Mouse (Mus musculus) myocyte (in vitro differentiated cells): ENCODE results near the gene Rab1a. TPM values are rescaled to one million over a fixed set of nuclear protein-coding genes. Genes with fewer than 3 reads are reported as not detected.
"Not testable (repeated sequence)": the region's sequence is repeated elsewhere in the genome, so short reads cannot be mapped to it uniquely, and the experiment has no call there.

Source experiments
- H3K27me3 ChIP-seq: one replicate; pipeline ENCODE4 v1.6.1; 2011; ENCODE audit not compliant: control insufficient read depth, insufficient read depth, insufficient read length
- H3K36me3 ChIP-seq: one replicate; pipeline ENCODE4 v1.6.1; 2011; ENCODE audit not compliant: control insufficient read depth, insufficient read depth
- H3K4me2 ChIP-seq: one replicate; pipeline ENCODE4 v1.6.1; 2011; ENCODE audit warnings: low read depth, control low read depth
- H3K4me3 ChIP-seq: one replicate; pipeline ENCODE4 v1.5.1; 2011; ENCODE audit warnings: mild to moderate bottlenecking, control low read depth, moderate library complexity
- H3K79me2 ChIP-seq: one replicate; pipeline ENCODE4 v1.6.1; 2011; ENCODE audit not compliant: control insufficient read depth, insufficient read depth
- H3ac ChIP-seq: one replicate; pipeline ENCODE4 v1.6.1; 2011; ENCODE audit not compliant: control insufficient read depth, insufficient read length
- CEBPB ChIP-seq: IDR thresholded peaks from 2 replicates; pipeline ENCODE4 v1.6.1; 2011; ENCODE audit warnings: mild to moderate bottlenecking, moderate library complexity; ENCODE audit not compliant: poor library complexity, insufficient read depth, severe bottlenecking
- E2F4 ChIP-seq: IDR thresholded peaks from one replicate; pipeline ENCODE4 v1.6.1; 2011; ENCODE audit warnings: mild to moderate bottlenecking, control low read depth, moderate library complexity; ENCODE audit not compliant: insufficient read depth
- MAX ChIP-seq: IDR thresholded peaks from one replicate; pipeline ENCODE4 v1.6.1; 2011; ENCODE audit warnings: low read depth, mild to moderate bottlenecking, control low read depth
- MYOD1 ChIP-seq, 3 experiments: IDR thresholded peaks; one replicate each; pipeline ENCODE4 v1.6.1; 2011; ENCODE audit warnings: control low read depth in 2 of 3, low read depth in 2 of 3, mild to moderate bottlenecking in 2 of 3, moderate library complexity in 1 of 3; ENCODE audit not compliant: insufficient read length in 2 of 3, control insufficient read depth in 1 of 3
- MYOG ChIP-seq, 3 experiments: IDR thresholded peaks; one replicate each; pipeline ENCODE4 v1.6.1; 2011; ENCODE audit warnings: control low read depth in 2 of 3, low read depth in 2 of 3, mild to moderate bottlenecking in 2 of 3; ENCODE audit not compliant: insufficient read length in 2 of 3, control insufficient read depth in 1 of 3, insufficient read depth in 1 of 3
- POLR2A ChIP-seq: IDR thresholded peaks from one replicate; pipeline ENCODE4 v1.6.1; 2011; ENCODE audit warnings: low read depth, mild to moderate bottlenecking, control low read depth, moderate library complexity; ENCODE audit not compliant: insufficient read length
- POLR2AphosphoS2 ChIP-seq: IDR thresholded peaks from one replicate; pipeline ENCODE4 v1.6.1; 2011; ENCODE audit warnings: low read depth, control low read depth; ENCODE audit not compliant: insufficient read length
- REST ChIP-seq: IDR thresholded peaks from one replicate; pipeline ENCODE4 v1.6.1; 2011; ENCODE audit warnings: mild to moderate bottlenecking, control low read depth, moderate library complexity; ENCODE audit not compliant: insufficient read depth, insufficient read length
- SRF ChIP-seq: IDR thresholded peaks from one replicate; pipeline ENCODE4 v1.6.1; 2011; ENCODE audit warnings: low read depth; ENCODE audit not compliant: control insufficient read depth, insufficient read length
- TCF12 ChIP-seq: IDR thresholded peaks from one replicate; pipeline ENCODE4 v1.6.1; 2011; ENCODE audit warnings: mild to moderate bottlenecking, control low read depth; ENCODE audit not compliant: poor library complexity, insufficient read depth, severe bottlenecking
- TCF3 ChIP-seq: IDR thresholded peaks from one replicate; pipeline ENCODE4 v1.6.1; 2011; ENCODE audit warnings: low read depth, control low read depth; ENCODE audit not compliant: insufficient read length
- USF1 ChIP-seq: IDR thresholded peaks from one replicate; pipeline ENCODE4 v1.6.1; 2011; ENCODE audit warnings: low read depth, mild to moderate bottlenecking, control low read depth, moderate library complexity
- polyA plus RNA-seq: library from polyadenylated mRNA; unstranded; fragments of >200 nt; fragmentation: generic; extraction: Trizol; gene quantifications from one replicate; pipeline ENCODE4 v1.2.1, GENCODE M21; 2012; ENCODE audit warnings: missing spikeins

The Rab1a gene
- polyA plus RNA-seq, 1 experiment = 107 TPM

DNA sequence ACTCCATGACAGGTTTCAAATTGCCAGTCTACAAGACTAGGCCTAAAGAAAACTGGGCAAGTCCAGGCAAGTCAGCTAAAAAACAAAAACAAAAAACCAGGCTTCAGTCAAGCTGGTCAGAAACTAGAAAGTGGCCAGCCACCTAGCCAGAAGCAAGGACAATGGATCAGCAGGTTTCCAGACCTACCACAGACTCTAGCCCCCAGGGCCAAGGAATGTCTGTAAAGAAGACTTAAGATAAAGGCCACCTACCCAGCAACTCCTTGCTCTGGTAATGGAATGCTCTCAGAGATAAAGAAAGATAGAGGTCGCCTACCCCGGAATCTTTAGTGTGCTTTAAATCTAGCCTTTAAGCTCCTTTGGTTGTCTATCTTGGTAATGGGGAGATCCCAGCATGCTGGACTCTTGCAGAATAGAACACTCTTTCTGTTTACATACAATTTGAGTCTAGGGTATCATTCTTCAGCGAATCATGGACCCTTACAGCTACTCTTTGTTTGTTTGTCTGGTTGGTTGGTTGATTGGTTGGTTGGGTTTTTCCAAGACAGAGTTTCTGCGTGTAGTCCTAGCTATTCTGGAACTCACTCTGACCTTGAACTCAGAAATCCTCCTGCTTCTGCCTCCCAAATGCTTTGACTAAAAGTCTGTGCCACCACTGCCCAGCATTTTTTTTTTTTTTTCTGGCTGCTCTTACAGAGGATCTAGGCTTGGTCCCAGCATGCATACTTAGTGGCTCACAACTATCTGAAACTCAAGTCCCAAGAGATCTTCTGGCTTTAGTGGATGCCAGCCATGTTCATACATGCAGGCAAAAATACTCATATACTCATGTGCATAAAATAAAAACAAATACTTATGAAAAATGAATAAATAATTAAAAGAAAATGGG is 36.0 kb upstream of the Rab1a start:
- Histone ChIP-seq H3K27me3 (no peaks in the 10 kb centered on the region), H3K4me2 (no peak overlapping the region), H3K79me2 (no peaks in the 10 kb centered on the region), H3ac (no peak overlapping the region), H3K4me3 (no peak overlapping the region), H3K36me3 (no peaks in the 10 kb centered on the region)
- no peak for TF ChIP-seq POLR2A
- TF ChIP-seq TCF3 = no peak
- TF ChIP-seq MAX = no peak
- no peak for TF ChIP-seq REST
- TF ChIP-seq POLR2AphosphoS2 = no peak
- no peak for TF ChIP-seq CEBPB
- no peak for TF ChIP-seq USF1
- no peak for TF ChIP-seq SRF
- no peak for TF ChIP-seq E2F4
- no peak for TF ChIP-seq MYOG (IDR thresholded peaks at IDR 0.05; ENCODE audit: control insufficient read depth in 1 of 3, insufficient read depth in 1 of 3, insufficient read length in 2 of 3, low read depth in 2 of 3)
- no peak for TF ChIP-seq TCF12
- TF ChIP-seq MYOD1 (IDR thresholded peaks at IDR 0.05; ENCODE audit: control insufficient read depth in 1 of 3, insufficient read length in 2 of 3, low read depth in 2 of 3) = no peak

DNA sequence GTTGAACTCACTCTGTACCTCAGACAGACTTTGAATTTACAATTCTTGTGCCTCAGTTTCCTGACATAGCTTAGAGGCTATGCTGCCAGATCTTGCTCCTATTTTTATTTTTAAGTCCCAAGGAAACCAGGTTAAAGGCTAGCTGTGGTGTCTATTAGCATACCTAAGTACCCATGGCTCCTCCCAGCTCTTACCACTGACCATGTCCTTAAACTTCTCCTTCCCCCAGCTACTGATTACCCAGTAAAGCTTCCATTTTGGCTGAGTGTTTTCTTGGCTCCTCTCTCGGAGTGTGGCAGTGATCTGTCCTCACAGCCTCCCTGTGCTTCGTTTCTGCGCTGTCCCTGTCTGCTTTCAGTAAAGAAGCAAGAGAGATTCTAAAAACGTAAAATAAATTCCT is 35.2 kb upstream of the Rab1a start:
- H3K4me3 ChIP-seq = no peak overlapping the region
- no peak overlapping the region for H3ac ChIP-seq
- H3K4me2 ChIP-seq = no peak overlapping the region
- no peaks in the 10 kb centered on the region for H3K79me2 ChIP-seq
- no peak for TF ChIP-seq MYOD1 (IDR thresholded peaks at IDR 0.05; ENCODE audit: control insufficient read depth in 1 of 3, insufficient read length in 2 of 3, low read depth in 2 of 3)
- no peak for TF ChIP-seq USF1
- no peak for TF ChIP-seq SRF
- no peak for TF ChIP-seq E2F4
- no peak for TF ChIP-seq POLR2AphosphoS2
- no peak for TF ChIP-seq MAX
- TF ChIP-seq POLR2A = no peak
- TF ChIP-seq CEBPB = no peak
- no peak for TF ChIP-seq MYOG (IDR thresholded peaks at IDR 0.05; ENCODE audit: control insufficient read depth in 1 of 3, insufficient read depth in 1 of 3, insufficient read length in 2 of 3, low read depth in 2 of 3)
- no peak for TF ChIP-seq REST
- TF ChIP-seq TCF3 = no peak
- no peak for TF ChIP-seq TCF12
- H3K27me3 ChIP-seq = no peaks in the 10 kb centered on the region
- no peaks in the 10 kb centered on the region for H3K36me3 ChIP-seq

GRCm38 (mm10) chr11:20166476-20166875 is 34.8 kb upstream of the Rab1a start:
- not testable (repeated sequence) for H3K36me3 ChIP-seq, H3K27me3 ChIP-seq, H3K4me2 ChIP-seq, H3K79me2 ChIP-seq, H3ac ChIP-seq, H3K4me3 ChIP-seq

- TF ChIP-seq SRF (no peak), POLR2AphosphoS2 (no peak), USF1 (no peak), MYOD1 (IDR thresholded peaks at IDR 0.05; ENCODE audit: control insufficient read depth in 1 of 3, insufficient read length in 2 of 3, low read depth in 2 of 3) (no peak), MAX (no peak), REST (no peak), TCF3 (no peak), POLR2A (no peak), TCF12 (no peak), E2F4 (no peak), MYOG (IDR thresholded peaks at IDR 0.05; ENCODE audit: control insufficient read depth in 1 of 3, insufficient read depth in 1 of 3, insufficient read length in 2 of 3, low read depth in 2 of 3) (no peak), CEBPB (no peak)
- Histone ChIP-seq H3K36me3 (no peaks in the 10 kb centered on the region), H3ac (no peak overlapping the region), H3K27me3 (no peaks in the 10 kb centered on the region), H3K4me3 (no peak overlapping the region), H3K79me2 (no peaks in the 10 kb centered on the region), H3K4me2 (no peak overlapping the region)
These were observed 32.3 kb upstream of the Rab1a start for GRCm38 (mm10) chr11:20168972-20169371.

DNA sequence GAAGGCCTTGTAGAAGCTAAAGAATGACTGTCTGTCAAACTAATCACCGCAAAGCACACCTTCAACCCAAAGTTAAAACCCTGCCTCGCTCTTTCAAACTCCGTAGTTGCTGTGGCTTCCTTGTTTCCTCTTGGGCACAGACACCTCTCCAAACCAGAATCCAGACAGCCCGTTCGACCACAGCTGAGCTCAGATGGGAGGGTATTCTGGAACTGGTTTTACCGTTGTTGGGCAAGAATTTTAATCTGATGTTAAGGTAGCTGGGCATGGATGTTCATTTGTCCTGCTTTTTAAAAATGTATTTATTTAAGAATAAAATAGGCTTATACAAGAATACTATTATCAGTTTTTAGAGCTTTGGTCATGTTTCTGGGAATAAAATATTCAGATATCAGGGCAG is 14.0 kb upstream of the Rab1a start:
- TF ChIP-seq TCF12 (no peak), TCF3 (no peak), POLR2A (no peak), MYOD1 (IDR thresholded peaks at IDR 0.05; ENCODE audit: control insufficient read depth in 1 of 3, insufficient read length in 2 of 3, low read depth in 2 of 3) (no peak)
- Histone ChIP-seq H3K36me3 (no peaks in the 10 kb centered on the region), H3K4me2 (no peak overlapping the region), H3K27me3 (no peaks in the 10 kb centered on the region), H3K4me3 (no peak overlapping the region), H3ac (no peak overlapping the region), H3K79me2 (no peaks in the 10 kb centered on the region)
